Mouse (Mus musculus) heart, embryonic 13.5 days (tissue): ENCODE data around the gene Arg2. TPM values are rescaled to one million over a fixed set of nuclear protein-coding genes. Genes with fewer than 3 reads are reported as not detected.

Experiments used
- polyA plus RNA-seq: library from polyadenylated mRNA; unstranded; fragments of >200 nt; fragmentation: Nextera tagmentation; extraction: Ambion mirVana; gene quantifications from 2 replicates; pipeline ENCODE4 v1.2.1, GENCODE M21; 2015

Arg2 gene
- polyA plus RNA-seq, 1 experiment from 2014 or later = 0.60 TPM

Other genes with a start within 250 kb of the Arg2 start
- gene Plek2, start 223.8 kb upstream of the Arg2 start, polyA plus RNA-seq = 6.2 and 7.7 TPM in 2 replicates
- 2.6 TPM in 2 replicates for gene Tmem229b, start 123.2 kb upstream of the Arg2 start, polyA plus RNA-seq
- gene Plekhh1, start 101.6 kb upstream of the Arg2 start, polyA plus RNA-seq = 2.3 and 2.7 TPM in 2 replicates
- gene Pigh, start 41.1 kb upstream of the Arg2 start, polyA plus RNA-seq = 14.5 and 15.4 TPM in 2 replicates
- gene Vti1b, start 41.9 kb downstream of the Arg2 start, polyA plus RNA-seq = 92.9 and 105 TPM in 2 replicates
- gene Rdh11, start 61.5 kb downstream of the Arg2 start, polyA plus RNA-seq = 13.5 and 15.2 TPM in 2 replicates
- gene Rdh12, start 78.1 kb downstream of the Arg2 start, polyA plus RNA-seq = 0.40 and 0.59 TPM in 2 replicates
- gene Zfyve26, start 165.5 kb downstream of the Arg2 start, polyA plus RNA-seq = 7.4 and 8.1 TPM in 2 replicates
- gene Rad51b, start 166.5 kb downstream of the Arg2 start, polyA plus RNA-seq = 4.8 and 5.9 TPM in 2 replicates